Mouse (Mus musculus): ENCODE measurements around the gene Rnd3. TPM values are rescaled to one million over a fixed set of nuclear protein-coding genes. Genes with fewer than 3 reads are reported as not detected.

Rnd3 gene
- total and polyA plus RNA-seq, 2 experiments, result 1.9 to 16.7 TPM

GRCm38 (mm10) chr2:51140486-51140885 lies 8.4 kb downstream of the Rnd3 start:
- DNase-seq (ENCODE audit: extremely low read depth, low read depth, low spot score), result no peak

GRCm38 (mm10) chr2:51139912-51140446 lies 8.9 kb downstream of the Rnd3 start:
- H3K79me2 ChIP-seq (ENCODE audit: control insufficient read depth, insufficient read depth, low read length), result peaks cover 19% of the 10 kb centered on the region; the same call in 1 of the 2 replicates
- no peak overlapping the region for H3K4me3 ChIP-seq (ENCODE audit: insufficient read depth, low read depth, low read length)
- peak overlapping the region; percentile 98 for H3K27ac ChIP-seq (replicated peaks; ENCODE audit: insufficient read depth, low read depth, low read length)
- no peaks in the 10 kb centered on the region for H3K27me3 ChIP-seq (ENCODE audit: control insufficient read depth, insufficient read depth, low read length)
- peak; percentile 56 for DNase-seq (ENCODE audit: extremely low read depth, low read depth, low spot score)
- peak overlapping the region; percentile 31; the same call in 1 of the 2 replicates for H3K9ac ChIP-seq (ENCODE audit: low read depth, low read length)
- H3K36me3 ChIP-seq (ENCODE audit: control insufficient read depth, insufficient read depth, low read length), result peaks cover 20% of the 10 kb centered on the region
- TF ChIP-seq CTCF (IDR thresholded peaks at IDR 0.05; ENCODE audit: low read depth, low read length) (no peak), POLR2A (IDR thresholded peaks at IDR 0.05; ENCODE audit: extremely low read depth, insufficient read depth, low read length) (no peak)
- WGBS, result 16% methylated on average over 6 of the region's 6 CpGs
- H3K4me1 ChIP-seq (ENCODE audit: control insufficient read depth, insufficient read depth, low read length), result peaks cover 51% of the 10 kb centered on the region

More at GRCm38 (mm10) chr2:51140486-51140885, 8.4 kb downstream of the Rnd3 start:
- H3K79me2 ChIP-seq (ENCODE audit: control insufficient read depth, insufficient read depth, low read length), result peaks cover 19% of the 10 kb centered on the region; the same call in 1 of the 2 replicates
- H3K4me1 ChIP-seq (ENCODE audit: control insufficient read depth, insufficient read depth, low read length), result peaks cover 50% of the 10 kb centered on the region
- TF ChIP-seq CTCF (IDR thresholded peaks at IDR 0.05; ENCODE audit: low read depth, low read length) (no peak), POLR2A (IDR thresholded peaks at IDR 0.05; ENCODE audit: extremely low read depth, insufficient read depth, low read length) (no peak)
- H3K9ac ChIP-seq (ENCODE audit: low read depth, low read length), result peak overlapping the region; percentile 22
- H3K27ac ChIP-seq (replicated peaks; ENCODE audit: insufficient read depth, low read depth, low read length), result peak overlapping the region; percentile 77
- WGBS, result 15% methylated on average over 8 of the region's 8 CpGs
- no peak overlapping the region; the same call in 1 of the 2 replicates for H3K4me3 ChIP-seq (ENCODE audit: insufficient read depth, low read depth, low read length)
- H3K27me3 ChIP-seq (ENCODE audit: control insufficient read depth, insufficient read depth, low read length), result no peaks in the 10 kb centered on the region
- peaks cover 17% of the 10 kb centered on the region for H3K36me3 ChIP-seq (ENCODE audit: control insufficient read depth, insufficient read depth, low read length)

GRCm38 (mm10) chr2:51139218-51139911 lies 9.5 kb downstream of the Rnd3 start:
- TF ChIP-seq CTCF (IDR thresholded peaks at IDR 0.05; ENCODE audit: low read depth, low read length) (no peak), POLR2A (IDR thresholded peaks at IDR 0.05; ENCODE audit: extremely low read depth, insufficient read depth, low read length) (no peak)
- WGBS, result 21% methylated on average over 5 of the region's 5 CpGs
- DNase-seq (ENCODE audit: extremely low read depth, low read depth, low spot score), result peak; percentile 85
- Histone ChIP-seq H3K36me3 (ENCODE audit: control insufficient read depth, insufficient read depth, low read length) (peaks cover 26% of the 10 kb centered on the region), H3K79me2 (ENCODE audit: control insufficient read depth, insufficient read depth, low read length) (peaks cover 15% of the 10 kb centered on the region; the same call in 1 of the 2 replicates), H3K27ac (replicated peaks; ENCODE audit: insufficient read depth, low read depth, low read length) (peak overlapping the region; percentile 98), H3K4me1 (ENCODE audit: control insufficient read depth, insufficient read depth, low read length) (peaks cover 49% of the 10 kb centered on the region), H3K9ac (ENCODE audit: low read depth, low read length) (peak overlapping the region; percentile 53), H3K4me3 (ENCODE audit: insufficient read depth, low read depth, low read length) (peak overlapping the region; percentile 8; the same call in 1 of the 2 replicates), H3K27me3 (ENCODE audit: control insufficient read depth, insufficient read depth, low read length) (no peaks in the 10 kb centered on the region)

GRCm38 (mm10) chr2:51137726-51138125 lies 11.2 kb downstream of the Rnd3 start:
- Histone ChIP-seq H3K4me3 (ENCODE audit: insufficient read depth, low read depth, low read length) (no peak overlapping the region), H3K9ac (ENCODE audit: low read depth, low read length) (no peak overlapping the region), H3K79me2 (ENCODE audit: control insufficient read depth, insufficient read depth, low read length) (peaks cover 14% of the 10 kb centered on the region; the same call in 1 of the 2 replicates), H3K36me3 (ENCODE audit: control insufficient read depth, insufficient read depth, low read length) (peaks cover 40% of the 10 kb centered on the region), H3K27ac (replicated peaks; ENCODE audit: insufficient read depth, low read depth, low read length) (peak overlapping the region; percentile 71), H3K27me3 (ENCODE audit: control insufficient read depth, insufficient read depth, low read length) (no peaks in the 10 kb centered on the region), H3K4me1 (ENCODE audit: control insufficient read depth, insufficient read depth, low read length) (peaks cover 43% of the 10 kb centered on the region)
- no peak for TF ChIP-seq CTCF (IDR thresholded peaks at IDR 0.05; ENCODE audit: low read depth, low read length)
- no peak for TF ChIP-seq POLR2A (IDR thresholded peaks at IDR 0.05; ENCODE audit: extremely low read depth, insufficient read depth, low read length)
- peak; percentile 78 for DNase-seq (ENCODE audit: extremely low read depth, low read depth, low spot score)
- WGBS, result 11% methylated on average over 4 of the region's 4 CpGs

- DNase-seq (ENCODE audit: extremely low read depth, low read depth, low spot score), result no peak
- Histone ChIP-seq H3K27me3 (ENCODE audit: control insufficient read depth, insufficient read depth, low read length) (no peaks in the 10 kb centered on the region), H3K79me2 (ENCODE audit: control insufficient read depth, insufficient read depth, low read length) (peaks cover 5% of the 10 kb centered on the region; the same call in 1 of the 2 replicates), H3K9ac (ENCODE audit: low read depth, low read length) (no peak overlapping the region), H3K36me3 (ENCODE audit: control insufficient read depth, insufficient read depth, low read length) (peaks cover 63% of the 10 kb centered on the region), H3K4me1 (ENCODE audit: control insufficient read depth, insufficient read depth, low read length) (peaks cover 6% of the 10 kb centered on the region; the same call in 1 of the 2 replicates), H3K4me3 (ENCODE audit: insufficient read depth, low read depth, low read length) (no peak overlapping the region), H3K27ac (replicated peaks; ENCODE audit: insufficient read depth, low read depth, low read length) (no peak overlapping the region)
- WGBS, result 96% methylated on average over 20 of the region's 20 CpGs
- TF ChIP-seq CTCF (IDR thresholded peaks at IDR 0.05; ENCODE audit: low read depth, low read length) (no peak), POLR2A (IDR thresholded peaks at IDR 0.05; ENCODE audit: extremely low read depth, insufficient read depth, low read length) (no peak)
Observed at GRCm38 (mm10) chr2:51132181-51132580, 16.7 kb downstream of the Rnd3 start.
